Mouse (Mus musculus): Measurements from ENCODE around the gene Rbm3. TPM values are rescaled to one million over a fixed set of nuclear protein-coding genes. Genes with fewer than 3 reads are reported as not detected.

The Rbm3 gene
- polyA plus RNA-seq, 2 experiments: 224 to 352 TPM

DNA sequence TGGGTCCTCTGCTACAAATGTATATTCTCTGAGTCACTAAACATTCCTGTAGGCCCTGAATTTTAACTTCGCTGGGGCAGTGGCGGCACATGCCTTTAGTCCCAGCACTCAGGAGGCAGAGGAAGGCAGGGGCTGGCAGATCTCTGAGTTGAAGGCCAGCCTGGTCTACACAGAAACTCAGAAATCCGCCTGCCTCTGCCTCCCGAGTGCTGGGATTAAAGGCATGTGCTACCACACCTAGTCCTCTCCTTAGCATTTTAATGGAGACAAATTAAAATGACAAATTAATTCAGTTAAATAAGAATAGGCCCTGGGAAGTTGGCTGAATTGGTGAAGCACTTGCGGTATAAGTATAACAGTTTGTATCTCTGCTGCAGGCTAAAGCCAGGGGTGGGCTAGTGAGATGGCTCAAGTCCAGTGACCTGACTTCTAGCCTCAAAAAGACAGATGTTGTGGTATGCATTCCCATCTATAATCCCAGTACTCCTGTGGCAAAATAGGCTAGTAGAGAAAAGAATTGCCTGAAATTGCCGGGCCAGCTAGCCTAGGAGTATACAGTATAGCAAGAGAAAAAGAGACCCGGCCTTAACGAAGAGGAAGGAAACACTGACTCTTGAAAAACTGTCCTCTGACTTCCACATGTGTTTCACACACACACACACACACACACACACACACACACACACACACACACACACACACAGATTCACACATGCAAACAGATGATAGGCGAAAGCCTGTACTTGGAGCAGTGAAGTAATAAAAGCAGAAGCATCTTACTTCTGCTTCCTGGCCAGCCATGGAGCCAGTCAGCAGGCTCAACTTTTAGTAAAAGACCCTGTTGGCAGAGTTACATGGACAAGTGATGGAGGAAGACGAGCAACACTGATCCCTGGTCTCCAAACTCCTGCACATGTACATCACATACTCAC, 22.3 kb upstream of the Rbm3 start:
- no peak for TF ChIP-seq EP300 (IDR thresholded peaks at IDR 0.05; ENCODE audit: low read depth)
- no peak for TF ChIP-seq CTCF (IDR thresholded peaks at IDR 0.05; ENCODE audit: low read depth)
- no peak overlapping the region for H3K27ac ChIP-seq

GRCm38 (mm10) chrX:8164471-8164870, 18.8 kb upstream of the Rbm3 start:
- H3K27ac ChIP-seq: no peak overlapping the region
- TF ChIP-seq EP300 (IDR thresholded peaks at IDR 0.05; ENCODE audit: low read depth) (no peak), CTCF (IDR thresholded peaks at IDR 0.05; ENCODE audit: low read depth) (no peak)
- 87% methylated on average over 4 of the region's 4 CpGs for WGBS (ENCODE audit: insufficient replicate concordance)
- H3K4me1 ChIP-seq (replicated peaks; ENCODE audit: control insufficient read depth in 2 of 2, insufficient read depth in 2 of 2, low read length in 1 of 2): no peaks in the 10 kb centered on the region
- H3K9ac ChIP-seq (replicated peaks): no peak overlapping the region
- DNase-seq (ENCODE audit: low read depth in 3 of 3, low spot score in 3 of 3) (no peak), ATAC-seq (ENCODE audit: insufficient read depth) (no peak)
- no peak overlapping the region for H3K4me3 ChIP-seq (ENCODE audit: insufficient read depth in 1 of 2, low read depth in 2 of 2, low read length in 2 of 2)
- no peaks in the 10 kb centered on the region for H3K27me3 ChIP-seq (ENCODE audit: control insufficient read depth, insufficient read depth, low read length)
- no peaks in the 10 kb centered on the region for H3K36me3 ChIP-seq (replicated peaks; ENCODE audit: control insufficient read depth, insufficient read depth, low read depth)
- no peak overlapping the region for H3K4me2 ChIP-seq (ENCODE audit: low read depth)
- H3K9me3 ChIP-seq (ENCODE audit: control insufficient read depth, low read length): no peaks in the 10 kb centered on the region

More for the DNA sequence above, 22.3 kb upstream of the Rbm3 start:
- H3K36me3 ChIP-seq (replicated peaks; ENCODE audit: control insufficient read depth, insufficient read depth, low read depth): no peaks in the 10 kb centered on the region
- H3K27me3 ChIP-seq (ENCODE audit: control insufficient read depth, insufficient read depth, low read length): no peaks in the 10 kb centered on the region
- ATAC-seq (ENCODE audit: insufficient read depth) (no peak), DNase-seq (ENCODE audit: low read depth in 3 of 3, low spot score in 3 of 3) (no peak)
- no peaks in the 10 kb centered on the region for H3K4me1 ChIP-seq (replicated peaks; ENCODE audit: control insufficient read depth in 2 of 2, insufficient read depth in 2 of 2, low read length in 1 of 2)
- H3K9ac ChIP-seq (replicated peaks): no peak overlapping the region
- H3K4me2 ChIP-seq (ENCODE audit: low read depth): no peak overlapping the region
- H3K9me3 ChIP-seq (ENCODE audit: control insufficient read depth, low read length): no peaks in the 10 kb centered on the region
- whole genome bisulfite sequencing (ENCODE audit: insufficient replicate concordance): 68% methylated on average over 10 of the region's 10 CpGs
- no peak overlapping the region for H3K4me3 ChIP-seq (ENCODE audit: insufficient read depth in 1 of 2, low read depth in 2 of 2, low read length in 2 of 2)

- DNase-seq (ENCODE audit: low read depth in 3 of 3, low spot score in 3 of 3) (no peak), ATAC-seq (ENCODE audit: insufficient read depth) (no peak)
- Histone ChIP-seq H3K27me3 (ENCODE audit: control insufficient read depth, insufficient read depth, low read length) (no peaks in the 10 kb centered on the region), H3K9me3 (ENCODE audit: control insufficient read depth, low read length) (no peaks in the 10 kb centered on the region), H3K4me1 (replicated peaks; ENCODE audit: control insufficient read depth in 2 of 2, insufficient read depth in 2 of 2, low read length in 1 of 2) (no peaks in the 10 kb centered on the region), H3K9ac (replicated peaks) (no peak overlapping the region), H3K4me3 (ENCODE audit: insufficient read depth in 1 of 2, low read depth in 2 of 2, low read length in 2 of 2) (no peak overlapping the region), H3K36me3 (replicated peaks; ENCODE audit: control insufficient read depth, insufficient read depth, low read depth) (no peaks in the 10 kb centered on the region), H3K4me2 (ENCODE audit: low read depth) (no peak overlapping the region), H3K27ac (no peak overlapping the region)
- WGBS (ENCODE audit: insufficient replicate concordance): 59% methylated on average over 5 of the region's 5 CpGs
- TF ChIP-seq CTCF (IDR thresholded peaks at IDR 0.05; ENCODE audit: low read depth) (no peak), EP300 (IDR thresholded peaks at IDR 0.05; ENCODE audit: low read depth) (no peak)
Measured at GRCm38 (mm10) chrX:8163076-8163475, 17.4 kb upstream of the Rbm3 start.

GRCm38 (mm10) chrX:8143750-8144149, 1.9 kb downstream of the Rbm3 start:
- H3K4me1 ChIP-seq (replicated peaks; ENCODE audit: control insufficient read depth in 2 of 2, insufficient read depth in 2 of 2, low read length in 1 of 2): peaks cover 0 to 14% of the 10 kb centered on the region in 2 experiments; a peak in 2 of 4 replicates
- peak overlapping the region; percentile 84 to 95 for H3K4me3 ChIP-seq (ENCODE audit: insufficient read depth in 1 of 2, low read depth in 2 of 2, low read length in 2 of 2)
- TF ChIP-seq CTCF (IDR thresholded peaks at IDR 0.05; ENCODE audit: low read depth) (no peak), EP300 (IDR thresholded peaks at IDR 0.05; ENCODE audit: low read depth) (no peak)
- H3K4me2 ChIP-seq (ENCODE audit: low read depth): peak overlapping the region; percentile 91
- no peaks in the 10 kb centered on the region for H3K27me3 ChIP-seq (ENCODE audit: control insufficient read depth, insufficient read depth, low read length)
- no peak for ATAC-seq (ENCODE audit: insufficient read depth)
- WGBS (ENCODE audit: insufficient replicate concordance): 47% methylated on average over 7 of the region's 7 CpGs
- peak overlapping the region; percentile 74 for H3K9ac ChIP-seq (replicated peaks)
- H3K27ac ChIP-seq: peak overlapping the region; percentile 55
- DNase-seq (ENCODE audit: low read depth in 3 of 3, low spot score in 3 of 3): no peak
- no peaks in the 10 kb centered on the region for H3K9me3 ChIP-seq (ENCODE audit: control insufficient read depth, low read length)
- H3K36me3 ChIP-seq (replicated peaks; ENCODE audit: control insufficient read depth, insufficient read depth, low read depth): peaks cover 51% of the 10 kb centered on the region

DNA sequence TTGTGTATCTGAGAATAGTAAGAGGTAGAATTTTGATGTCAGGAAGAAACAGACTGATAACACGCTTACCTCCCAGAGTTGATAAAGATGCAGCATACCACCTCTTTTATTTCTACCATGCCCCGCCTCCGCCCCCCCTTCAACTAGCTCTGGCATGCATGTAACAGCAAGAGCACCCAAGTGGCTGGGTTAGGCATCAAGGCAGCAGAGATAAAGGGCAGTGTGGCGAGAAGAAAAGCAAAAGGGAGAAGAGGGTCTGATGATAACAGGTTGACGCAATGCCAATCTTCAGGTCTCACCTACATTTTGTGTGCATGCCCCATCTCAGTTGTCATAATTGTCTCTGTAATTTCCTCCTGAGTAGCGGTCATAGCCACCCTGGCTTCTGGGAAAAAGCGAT, 2.7 kb downstream of the Rbm3 start:
- peak overlapping the region; percentile 91 for H3K4me2 ChIP-seq (ENCODE audit: low read depth)
- peaks cover 0 to 12% of the 10 kb centered on the region in 2 experiments; a peak in 2 of 4 replicates for H3K4me1 ChIP-seq (replicated peaks; ENCODE audit: control insufficient read depth in 2 of 2, insufficient read depth in 2 of 2, low read length in 1 of 2)
- H3K27me3 ChIP-seq (ENCODE audit: control insufficient read depth, insufficient read depth, low read length): no peaks in the 10 kb centered on the region
- TF ChIP-seq CTCF (IDR thresholded peaks at IDR 0.05; ENCODE audit: low read depth): no peak
- TF ChIP-seq EP300 (IDR thresholded peaks at IDR 0.05; ENCODE audit: low read depth): no peak
- ATAC-seq (ENCODE audit: insufficient read depth): no peak
- DNase-seq (ENCODE audit: low read depth in 3 of 3, low spot score in 3 of 3): no peak
- H3K4me3 ChIP-seq (ENCODE audit: insufficient read depth in 1 of 2, low read depth in 2 of 2, low read length in 2 of 2): peak overlapping the region; percentile 6 to 84; a peak in 1 of 4 replicates
- no peak overlapping the region for H3K27ac ChIP-seq
- H3K9ac ChIP-seq (replicated peaks): no peak overlapping the region; the same call in 1 of the 2 replicates
- no peaks in the 10 kb centered on the region for H3K9me3 ChIP-seq (ENCODE audit: control insufficient read depth, low read length)
- WGBS (ENCODE audit: insufficient replicate concordance): 54% methylated on average over 7 of the region's 7 CpGs
- peaks cover 59% of the 10 kb centered on the region for H3K36me3 ChIP-seq (replicated peaks; ENCODE audit: control insufficient read depth, insufficient read depth, low read depth)
